In the genomic region with DNA sequence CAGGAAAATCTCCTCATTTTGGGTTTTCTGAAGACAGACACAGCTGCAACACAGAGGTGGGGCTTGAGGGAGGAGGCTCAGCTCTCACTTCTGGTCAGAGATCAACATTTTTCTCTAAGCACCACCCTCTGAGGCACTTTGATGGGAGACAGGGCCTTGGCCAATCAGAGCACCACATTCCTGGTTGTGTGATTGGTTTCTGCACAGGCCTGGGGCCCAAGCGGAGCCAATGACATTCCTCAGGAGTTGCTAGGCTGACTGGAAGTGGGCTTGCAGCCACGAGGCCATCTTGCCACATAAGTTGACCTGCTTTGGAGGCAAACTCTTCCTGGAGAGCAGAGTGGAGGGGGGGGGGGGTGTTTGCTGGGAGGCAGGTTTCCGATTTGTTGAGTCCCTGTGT, we compare ENCODE assay signal across 8 mouse cellular contexts. TPM values are rescaled to one million over a fixed set of nuclear protein-coding genes. Genes with fewer than 3 reads are reported as not detected.
DNase-seq lines count a peak whose midpoint lies in the region; ATAC-seq and TF ChIP-seq lines count a peak whose summit lies in the region.

No protein-coding gene starts in this region.

- H3K4me1 ChIP-seq in hindbrain, embryonic 10.5 days (replicated peaks): peaks cover 36% of the 10 kb centered on the region
- 0 out of 2 replicates have a peak, but pooled peaks cover 2% of the 10 kb centered on the region for H3K4me1 ChIP-seq in hindbrain, embryonic 12.5 days
- peaks cover 22% of the 10 kb centered on the region for H3K4me1 ChIP-seq in kidney, embryonic 15.5 days
- peaks cover 5% of the 10 kb centered on the region; the same call in 1 of the 2 replicates for H3K4me1 ChIP-seq in lung, postnatal 0 days (ENCODE audit: insufficient read depth, low read depth, low read length)

- H3K36me3 ChIP-seq in hindbrain, embryonic 10.5 days: no peaks in the 10 kb centered on the region
- H3K36me3 ChIP-seq in hindbrain, embryonic 12.5 days: no peaks in the 10 kb centered on the region
- no peaks in the 10 kb centered on the region for H3K36me3 ChIP-seq in kidney, embryonic 15.5 days
- no peaks in the 10 kb centered on the region for H3K36me3 ChIP-seq in lung, postnatal 0 days (ENCODE audit: insufficient read depth, low read length)

- 44% methylated on average over 3 of the region's 3 CpGs for WGBS in hindbrain, embryonic 10.5 days
- WGBS in hindbrain, embryonic 12.5 days: 59% methylated on average over 3 of the region's 3 CpGs
- 33% methylated on average over 3 of the region's 3 CpGs for WGBS in kidney, embryonic 15.5 days
- 20% methylated on average over 3 of the region's 3 CpGs for WGBS in lung, postnatal 0 days

- no peak overlapping the region for H3K4me3 ChIP-seq in hindbrain, embryonic 10.5 days
- no peak overlapping the region for H3K4me3 ChIP-seq in hindbrain, embryonic 12.5 days
- H3K4me3 ChIP-seq in kidney, embryonic 15.5 days (replicated peaks): no peak overlapping the region
- no peak overlapping the region for H3K4me3 ChIP-seq in lung, postnatal 0 days (ENCODE audit: low read depth, low read length)

- TF ChIP-seq CTCF in lung, postnatal 0 days (IDR thresholded peaks at IDR 0.05): no peak

- H3K4me2 ChIP-seq in hindbrain, embryonic 12.5 days (replicated peaks): no peak overlapping the region
- no peak overlapping the region for H3K4me2 ChIP-seq in kidney, embryonic 15.5 days
- H3K4me2 ChIP-seq in lung, postnatal 0 days (replicated peaks; ENCODE audit: low read depth, low read length): no peak overlapping the region

- H3K27ac ChIP-seq in hindbrain, embryonic 10.5 days: peak overlapping the region; percentile 50
- no peak overlapping the region for H3K27ac ChIP-seq in hindbrain, embryonic 12.5 days
- peak overlapping the region; percentile 87 for H3K27ac ChIP-seq in kidney, embryonic 15.5 days
- H3K27ac ChIP-seq in lung, postnatal 0 days (ENCODE audit: low read length): no peak overlapping the region

- peak; percentile 68 for DNase-seq in hindbrain, embryonic 10.5 days (ENCODE audit: low spot score)
- peak; percentile 33 to 52 for DNase-seq in adrenal gland, postnatal 36 days
- peak; percentile 80 for DNase-seq in gastrocnemius, postnatal 25 days
- peak; percentile 96 for DNase-seq in lung, postnatal 0 days (ENCODE audit: low spot score)
- DNase-seq in thymus, postnatal 0 days (ENCODE audit: low spot score): no peak
- no peak for DNase-seq in T-cell, adult 2 months (ENCODE audit: low spot score)

- TF ChIP-seq EP300 in lung, postnatal 0 days (IDR thresholded peaks at IDR 0.05): no peak

- ATAC-seq in hindbrain, embryonic 12.5 days (ENCODE audit: low FRiP score): no peak
- ATAC-seq in kidney, embryonic 15.5 days (replicated peaks; ENCODE audit: low FRiP score): peak; percentile 74
- peak; percentile 75 for ATAC-seq in lung, postnatal 0 days

- no peaks in the 10 kb centered on the region for H3K9me3 ChIP-seq in hindbrain, embryonic 10.5 days
- H3K9me3 ChIP-seq in hindbrain, embryonic 12.5 days (replicated peaks): no peaks in the 10 kb centered on the region
- no peaks in the 10 kb centered on the region for H3K9me3 ChIP-seq in kidney, embryonic 15.5 days (replicated peaks)
- no peaks in the 10 kb centered on the region for H3K9me3 ChIP-seq in lung, postnatal 0 days (ENCODE audit: low read length)

- H3K27me3 ChIP-seq in hindbrain, embryonic 10.5 days (ENCODE audit: insufficient read depth, poor library complexity, severe bottlenecking): peaks cover 10% of the 10 kb centered on the region
- H3K27me3 ChIP-seq in hindbrain, embryonic 12.5 days: no peaks in the 10 kb centered on the region
- H3K27me3 ChIP-seq in kidney, embryonic 15.5 days: no peaks in the 10 kb centered on the region
- H3K27me3 ChIP-seq in lung, postnatal 0 days (replicated peaks; ENCODE audit: insufficient read depth, low read length): no peaks in the 10 kb centered on the region

- H3K9ac ChIP-seq in hindbrain, embryonic 12.5 days: no peak overlapping the region
- H3K9ac ChIP-seq in kidney, embryonic 15.5 days: no peak overlapping the region
- no peak overlapping the region for H3K9ac ChIP-seq in lung, postnatal 0 days (replicated peaks; ENCODE audit: low read depth)

RNA-seq across cellular contexts. Expression of a gene that starts 4.7 kb away (rescaled TPM):
- polyA plus RNA-seq in hindbrain, embryonic 10.5 days (2016; fragmentation: Nextera tagmentation; extraction: Ambion mirVana): 66.1 and 92.1 TPM in 2 replicates
- polyA plus RNA-seq in hindbrain, embryonic 12.5 days (2016; fragmentation: Nextera tagmentation; extraction: Ambion mirVana): 36.1 and 36.7 TPM in 2 replicates
- total RNA-seq in adrenal gland, postnatal 36 days (2021): 1 to 10 TPM; 4.5 to 8.5 TPM
- 1 to 10 TPM in 1 of 2 experiments, under 1 TPM in 1; 0.33 to 1.3 TPM for total RNA-seq in gastrocnemius, postnatal 25 days (2021)
- 65.9 and 71.4 TPM in 2 replicates for polyA plus RNA-seq in kidney, embryonic 15.5 days (2015; fragmentation: Nextera tagmentation; extraction: Ambion mirVana)
- polyA plus RNA-seq in lung, postnatal 0 days (2015; fragmentation: Nextera tagmentation; extraction: Ambion mirVana): 2.9 and 3.6 TPM in 2 replicates
- 35.2 and 36.2 TPM in 2 replicates for polyA plus RNA-seq in thymus, postnatal 0 days (2015; fragmentation: Nextera tagmentation; extraction: Ambion mirVana)

Comparison
In these comparisons a context has a peak if more than half of its experiments do, and no peak if none do; other contexts are left out.
1. H3K27ac ChIP-seq: peak in hindbrain, embryonic 10.5 days (single experiment) and kidney, embryonic 15.5 days (single experiment); none in hindbrain, embryonic 12.5 days (single experiment) and lung, postnatal 0 days (single experiment).
2. DNase-seq: peak in hindbrain, embryonic 10.5 days (single experiment), adrenal gland, postnatal 36 days (2 of 2), gastrocnemius, postnatal 25 days (single experiment) and lung, postnatal 0 days (single experiment); none in thymus, postnatal 0 days (single experiment) and T-cell, adult 2 months (single experiment).